Mouse (Mus musculus) spleen, adult 18-20 months (tissue): ENCODE data around the gene Ccdc158.

Experiments
- DNase-seq, 2 experiments: peaks; one replicate each; pipeline ENCODE4 v3.0.0; 2022; ENCODE audit warnings: mixed read lengths in 2 of 2

Gene Ccdc158

GRCm38 (mm10) chr5:92596865-92597264, 78.2 kb downstream of the Ccdc158 start:
- DNase-seq = no peak

- no peak for DNase-seq
Measured at GRCm38 (mm10) chr5:92595026-92595425, 80.0 kb downstream of the Ccdc158 start.

- DNase-seq = no peak
Measured at GRCm38 (mm10) chr5:92585932-92586331, 89.1 kb downstream of the Ccdc158 start.

GRCm38 (mm10) chr5:92579559-92579958, 95.5 kb downstream of the Ccdc158 start:
- DNase-seq = no peak

GRCm38 (mm10) chr5:92571232-92571631, 103.8 kb downstream of the Ccdc158 start:
- no peak for DNase-seq

- no peak for DNase-seq
Measured at GRCm38 (mm10) chr5:92562002-92562401, 113.1 kb downstream of the Ccdc158 start.

GRCm38 (mm10) chr5:92560201-92560600, 114.9 kb downstream of the Ccdc158 start:
- no peak for DNase-seq
